Mouse (Mus musculus): Measurements from ENCODE around the gene Elp5.

The Elp5 gene

GRCm38 (mm10) chr11:70014880-70015558, 32.7 kb upstream of the Elp5 start, which contains the start of gene Acadvl:
Gene Acadvl, minus strand, starts transcription at chr11:70015411.
- peak; percentile 92 for DNase-seq (ENCODE audit: low spot score)

GRCm38 (mm10) chr11:70014051-70014450, 31.7 kb upstream of the Elp5 start:
- DNase-seq (ENCODE audit: low spot score): no peak

DNA sequence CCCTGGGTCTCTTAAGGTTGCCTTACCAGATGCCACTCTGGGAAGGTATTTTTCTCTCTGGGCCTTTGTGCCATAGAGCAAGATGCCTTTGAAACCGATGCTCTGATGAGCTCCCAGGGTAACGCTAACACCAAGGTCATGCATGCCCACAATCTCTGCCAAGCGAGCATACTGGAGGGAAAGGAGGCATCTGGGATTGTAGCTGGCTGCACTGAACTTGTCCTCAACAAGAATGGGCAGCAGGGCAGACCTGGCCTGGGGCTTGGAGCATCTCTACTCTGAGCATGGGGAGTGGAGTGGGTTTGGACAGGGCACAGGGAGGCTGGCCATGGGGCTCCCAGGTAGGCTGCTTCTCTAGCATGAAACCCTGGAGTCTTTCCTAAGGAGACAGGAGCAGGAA, 31.1 kb upstream of the Elp5 start:
- DNase-seq (ENCODE audit: low spot score): no peak

DNA sequence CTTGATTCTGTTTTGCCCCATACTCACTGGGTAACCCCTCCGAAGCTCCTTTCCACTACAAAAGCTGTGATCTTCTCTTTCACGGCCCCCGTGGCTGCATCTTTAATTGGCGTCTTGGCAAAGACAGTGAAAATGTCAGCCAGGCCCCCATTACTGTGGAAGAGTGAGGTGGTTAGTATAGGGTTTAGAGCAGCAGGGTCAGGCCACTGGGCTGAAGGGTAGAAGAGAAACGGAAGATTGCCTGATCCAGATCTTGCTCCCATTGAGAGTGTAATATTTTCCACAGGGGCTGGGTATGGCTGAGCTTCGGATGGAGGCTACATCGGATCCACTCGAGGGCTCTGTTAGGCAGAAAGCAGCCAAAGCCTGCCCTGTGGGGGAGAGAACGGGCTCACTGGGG, 30.6 kb upstream of the Elp5 start:
- DNase-seq (ENCODE audit: low spot score): peak; percentile 37

DNA sequence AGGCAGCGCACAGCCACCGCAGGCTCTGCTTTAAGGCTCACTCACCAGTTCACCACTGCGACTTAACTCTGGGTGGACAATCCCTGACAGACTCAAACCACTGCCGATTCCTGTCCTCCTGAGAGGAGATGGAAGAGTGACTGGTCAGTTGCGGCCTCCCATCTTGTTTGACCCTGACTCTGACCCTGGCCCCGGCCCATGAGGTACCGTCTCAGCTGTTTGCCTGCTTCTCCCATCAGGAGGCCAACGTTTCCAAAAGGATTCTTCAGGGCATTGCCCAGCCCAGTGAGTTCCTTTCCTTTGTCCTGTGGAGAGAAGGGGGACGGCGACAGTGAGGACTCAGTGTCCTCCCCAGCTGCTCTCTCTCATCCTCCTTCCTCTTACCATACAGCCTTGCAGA, 28.6 kb upstream of the Elp5 start:
- DNase-seq (ENCODE audit: low spot score): no peak

DNA sequence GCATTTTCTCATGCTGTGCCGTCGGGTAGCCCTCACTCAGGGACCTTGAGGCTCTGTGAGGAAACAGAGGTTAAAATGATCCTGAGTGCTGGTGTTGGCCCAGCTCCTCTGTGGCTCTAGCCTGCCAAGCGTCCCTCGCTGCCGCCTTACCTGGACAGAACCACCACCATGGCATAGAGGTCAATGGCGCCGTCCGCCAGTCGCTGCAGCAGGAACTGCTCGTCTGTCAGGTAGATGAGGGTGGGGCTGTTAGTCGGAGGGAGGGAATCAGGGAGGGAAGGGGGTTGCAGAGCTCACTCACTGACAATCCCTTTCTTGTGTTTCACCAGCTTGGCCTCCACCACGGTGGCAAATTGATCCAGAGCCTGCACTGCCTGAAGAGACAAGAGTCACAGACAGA, 28.2 kb upstream of the Elp5 start:
- no peak for DNase-seq (ENCODE audit: low spot score)

- DNase-seq (ENCODE audit: low spot score): no peak
Observed at GRCm38 (mm10) chr11:70010033-70010432, 27.7 kb upstream of the Elp5 start.

DNA sequence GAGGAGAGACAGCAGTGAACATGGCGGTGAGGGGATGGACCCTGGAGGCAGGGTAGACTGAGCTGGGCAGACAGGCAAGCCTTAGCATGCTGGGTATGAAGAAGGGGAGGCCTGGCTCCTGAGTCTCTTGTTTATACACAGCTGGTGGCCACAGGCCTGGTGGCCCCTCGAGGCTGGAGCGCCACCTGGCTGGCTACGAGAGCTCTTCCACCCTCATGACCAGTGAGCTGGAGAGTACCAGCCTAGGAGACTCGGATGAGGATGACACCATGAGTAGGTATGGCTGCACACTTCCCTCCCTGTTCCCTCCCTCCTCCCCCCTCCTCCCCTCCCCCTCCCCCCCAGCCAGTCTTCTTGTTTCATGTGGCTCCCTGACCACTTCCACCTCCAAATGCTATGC, 23.2 kb upstream of the Elp5 start:
- no peak for DNase-seq (ENCODE audit: low spot score)

DNA sequence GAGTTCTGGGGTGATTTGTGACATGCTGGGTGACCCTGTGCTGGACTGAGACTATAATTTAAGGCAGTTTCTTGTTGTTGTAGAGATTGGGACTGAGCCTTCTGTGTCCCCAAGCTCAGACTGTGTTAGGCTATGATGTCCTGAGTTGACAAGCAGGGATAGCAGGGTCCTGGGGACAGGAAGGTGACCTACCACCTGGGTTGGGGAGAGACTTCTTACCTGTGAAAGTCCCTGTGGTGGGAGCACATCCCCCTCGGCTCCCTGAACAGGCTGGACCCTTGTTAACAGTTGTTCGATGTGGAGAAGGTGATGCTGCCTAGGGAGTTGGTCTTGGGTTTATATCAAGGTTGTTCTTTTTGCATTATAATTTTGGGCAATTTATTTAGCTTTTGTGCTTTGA, 20.2 kb upstream of the Elp5 start:
- no peak for DNase-seq (ENCODE audit: low spot score)

GRCm38 (mm10) chr11:70001865-70002264, 19.5 kb upstream of the Elp5 start:
- DNase-seq (ENCODE audit: low spot score): peak; percentile 71

DNA sequence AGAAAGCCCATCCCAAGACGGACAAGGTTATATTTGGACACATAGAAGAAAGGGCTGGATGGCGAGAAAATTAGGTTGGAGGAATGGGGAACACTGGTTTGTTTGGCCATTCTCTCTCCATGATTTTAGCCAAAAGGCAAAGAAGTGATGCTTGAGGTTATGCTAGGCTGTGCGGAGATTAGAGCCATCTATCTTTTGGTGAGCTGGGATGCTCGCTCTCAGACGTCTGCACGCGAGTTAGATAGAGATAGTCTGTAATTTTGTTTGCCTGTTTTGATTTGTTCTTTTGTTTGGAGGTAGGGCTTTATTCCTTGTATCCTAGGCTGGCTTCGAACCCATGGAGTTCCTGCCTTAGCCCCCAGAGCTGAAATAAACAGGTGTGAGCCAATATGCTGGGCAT, 18.8 kb upstream of the Elp5 start:
- no peak for DNase-seq (ENCODE audit: low spot score)

- DNase-seq (ENCODE audit: low spot score): peak; percentile 95
Observed at GRCm38 (mm10) chr11:70000396-70000898, 18.1 kb upstream of the Elp5 start, which contains the start of gene Dvl2. Gene Dvl2, plus strand, starts transcription at chr11:70000595.

DNA sequence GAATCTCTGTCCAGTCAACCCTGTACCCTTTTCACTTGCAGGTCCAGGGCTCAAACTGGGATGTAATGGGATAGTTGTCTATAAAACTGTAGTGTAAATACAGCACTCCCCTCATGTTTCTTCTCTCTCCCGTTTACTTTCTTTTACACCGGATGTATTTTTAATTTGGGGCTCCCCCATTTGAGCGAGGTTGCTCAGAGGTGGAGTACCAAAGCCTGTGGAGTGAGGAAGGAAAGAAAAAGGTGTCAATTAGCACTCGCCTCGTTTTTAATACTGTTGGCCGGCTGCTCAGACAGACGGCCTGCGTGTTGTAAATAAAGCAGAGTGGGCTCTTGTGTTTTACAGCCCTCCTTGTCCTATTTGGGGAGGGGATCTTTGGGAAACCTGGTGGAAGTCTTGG, 17.3 kb upstream of the Elp5 start:
- DNase-seq (ENCODE audit: low spot score): no peak

GRCm38 (mm10) chr11:69998567-69999491, 16.5 kb upstream of the Elp5 start:
- no peak for DNase-seq (ENCODE audit: low spot score)

DNA sequence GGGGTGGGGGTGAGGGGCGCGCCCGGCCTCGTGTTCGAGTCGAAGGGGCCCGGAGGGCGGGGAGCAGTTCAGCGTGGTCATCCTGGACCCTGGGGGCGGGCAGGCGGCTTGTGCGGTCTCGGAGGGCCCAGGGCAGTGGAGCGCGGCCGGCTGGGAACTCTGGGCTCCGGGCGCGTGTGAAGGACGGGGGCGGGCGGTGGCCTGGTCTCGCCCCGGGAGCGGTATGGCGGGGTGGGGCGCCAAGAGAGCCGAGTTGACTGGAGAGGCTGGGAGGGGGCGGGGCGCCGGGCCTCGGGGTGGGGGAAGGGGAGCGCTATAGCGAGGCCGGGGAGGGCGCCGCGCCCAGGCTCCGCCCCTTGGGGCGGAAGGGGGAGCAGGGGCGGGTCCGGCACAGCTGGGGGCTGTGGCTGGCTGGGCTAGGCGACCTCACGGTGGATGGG, 14.8 kb upstream of the Elp5 start:
- peak; percentile 96 for DNase-seq (ENCODE audit: low spot score)

- peak; percentile 77 for DNase-seq (ENCODE audit: low spot score)
Observed at GRCm38 (mm10) chr11:69996161-69997061, 14.1 kb upstream of the Elp5 start.

DNA sequence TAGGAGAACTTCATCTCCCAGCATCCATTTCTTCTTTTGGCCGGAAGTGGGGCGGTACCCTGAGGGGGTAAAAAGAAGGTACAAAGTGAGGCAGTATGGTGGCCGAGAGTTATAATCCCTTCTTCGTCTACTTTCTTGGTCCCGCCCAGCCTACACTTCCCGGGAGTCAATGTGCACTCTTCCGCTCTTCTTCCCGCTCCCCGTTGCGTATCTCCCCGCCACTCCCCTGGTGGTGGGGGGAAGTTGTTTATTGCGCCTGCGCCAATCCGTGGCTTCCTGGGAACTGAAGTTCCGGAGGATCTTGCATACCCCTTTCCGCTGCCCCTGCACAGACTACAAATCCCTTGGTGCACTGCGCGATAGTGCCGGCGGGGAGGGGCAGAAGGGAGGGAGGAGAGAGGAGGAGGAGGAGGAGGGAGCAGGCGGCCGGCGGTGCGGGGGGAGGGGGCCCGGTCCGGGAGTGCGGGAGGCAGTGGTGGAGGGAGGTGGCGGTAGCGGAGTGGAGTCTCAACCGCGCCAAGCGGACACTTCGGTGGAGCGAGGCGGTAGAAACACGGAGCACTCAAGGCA, 13.2 kb upstream of the Elp5 start, which contains the start of gene Phf23:
Gene Phf23, plus strand, starts transcription at position 387 of the 570 bp plus-strand sequence.
- DNase-seq (ENCODE audit: low spot score): peak; percentile 97

- no peak for DNase-seq (ENCODE audit: low spot score)
Observed at GRCm38 (mm10) chr11:69994401-69995090, 12.2 kb upstream of the Elp5 start.

DNA sequence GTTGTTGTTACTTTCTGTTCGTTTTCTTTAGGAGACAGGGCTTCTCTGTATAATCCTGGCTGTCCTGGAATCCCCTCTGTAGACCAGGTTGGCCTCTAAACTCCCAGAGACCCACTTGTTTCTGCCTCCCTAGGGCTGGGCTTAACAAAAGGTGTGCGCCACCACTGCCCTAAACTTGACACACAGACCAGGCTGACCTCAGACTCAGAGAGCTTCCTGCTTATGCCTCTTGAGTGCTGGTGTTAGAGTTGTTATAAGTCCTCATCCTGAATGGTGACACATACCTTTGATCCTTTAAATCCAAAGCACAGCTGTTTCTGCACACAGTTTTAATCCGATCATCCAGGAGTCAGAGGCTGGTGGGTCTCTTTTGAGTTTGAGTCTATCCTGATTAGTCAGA, 10.6 kb upstream of the Elp5 start:
- DNase-seq (ENCODE audit: low spot score): no peak

- no peak for DNase-seq (ENCODE audit: low spot score)
Observed at GRCm38 (mm10) chr11:69992396-69992795, 10.1 kb upstream of the Elp5 start.

- no peak for DNase-seq (ENCODE audit: low spot score)
Observed at GRCm38 (mm10) chr11:69991711-69992110, 9.4 kb upstream of the Elp5 start.

Measured in testis, postnatal 10 days (tissue).